Mouse (Mus musculus): ENCODE measurements around the gene Tnfsf13b.

The Tnfsf13b gene

GRCm38 (mm10) chr8:10045743-10046142, 39.5 kb downstream of the Tnfsf13b start:
- CTCF ChIA-PET = no interaction called here

- CTCF ChIA-PET = no interaction called here
Observed at GRCm38 (mm10) chr8:10049162-10049561, 42.9 kb downstream of the Tnfsf13b start.

- CTCF ChIA-PET = no interaction called here
Observed at GRCm38 (mm10) chr8:10051576-10051975, 45.3 kb downstream of the Tnfsf13b start.

DNA sequence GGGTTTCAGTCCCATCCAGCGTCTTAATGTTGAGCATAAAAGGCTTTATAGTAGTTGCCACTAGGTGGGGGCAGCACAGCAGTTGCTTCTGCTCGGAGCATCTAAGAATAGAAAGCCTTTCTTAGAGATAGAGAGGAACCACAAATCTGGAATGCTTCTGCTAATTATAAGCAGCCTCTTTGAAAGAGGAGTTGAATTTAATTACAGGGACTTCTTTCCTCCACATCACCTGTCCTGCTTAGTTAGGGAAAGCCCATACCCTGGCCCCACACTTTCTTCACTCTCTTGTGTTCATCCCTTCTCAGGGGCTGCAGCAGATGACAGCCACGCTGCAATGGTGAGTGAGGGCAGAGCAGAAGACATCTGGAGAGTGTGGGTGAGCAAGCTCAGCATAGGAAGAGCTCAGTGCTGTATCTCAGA, 47.3 kb downstream of the Tnfsf13b start:
- CTCF ChIA-PET = no interaction called here

- CTCF ChIA-PET = no interaction called here
Observed at GRCm38 (mm10) chr8:10061001-10061400, 54.7 kb downstream of the Tnfsf13b start.

DNA sequence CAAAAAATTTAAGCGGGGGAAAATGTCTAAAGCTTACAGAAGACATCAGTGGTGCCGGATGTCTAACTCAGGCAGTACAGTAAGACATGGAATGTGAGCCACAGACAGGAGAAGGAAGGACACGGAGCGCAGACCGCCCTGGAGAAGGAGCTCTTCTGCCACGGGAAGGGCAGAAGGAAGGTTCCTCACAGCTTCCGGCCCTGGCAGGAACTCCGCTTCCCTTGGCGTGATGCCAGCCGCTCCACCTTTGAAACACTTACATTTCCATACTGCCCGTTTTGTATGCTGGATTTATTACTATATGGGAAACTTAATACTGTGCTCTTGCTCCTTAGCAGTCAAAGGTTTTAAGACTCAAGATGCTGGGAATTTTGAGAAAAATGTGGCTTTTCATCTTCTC, 60.6 kb downstream of the Tnfsf13b start:
- CTCF ChIA-PET = no interaction called here

DNA sequence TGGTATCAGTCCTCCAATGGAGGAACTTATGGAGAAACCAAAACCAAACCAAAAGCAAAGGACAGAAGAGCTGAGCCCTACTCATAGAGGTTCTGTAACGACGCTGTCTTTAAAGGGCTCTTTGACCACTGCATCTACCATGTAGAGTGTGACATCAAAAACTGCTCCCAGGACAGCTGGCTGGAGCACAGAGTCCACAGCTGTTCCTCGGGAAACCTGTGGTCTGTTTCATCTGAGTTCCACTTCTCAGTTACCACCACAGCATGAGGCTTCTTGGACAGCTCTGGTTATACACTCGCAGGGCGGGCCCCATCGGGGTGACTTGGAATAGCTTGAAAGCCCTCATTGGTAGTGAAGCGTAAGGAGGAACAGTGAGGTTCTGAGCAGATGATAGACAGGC, 61.5 kb downstream of the Tnfsf13b start:
- CTCF ChIA-PET = no interaction called here

DNA sequence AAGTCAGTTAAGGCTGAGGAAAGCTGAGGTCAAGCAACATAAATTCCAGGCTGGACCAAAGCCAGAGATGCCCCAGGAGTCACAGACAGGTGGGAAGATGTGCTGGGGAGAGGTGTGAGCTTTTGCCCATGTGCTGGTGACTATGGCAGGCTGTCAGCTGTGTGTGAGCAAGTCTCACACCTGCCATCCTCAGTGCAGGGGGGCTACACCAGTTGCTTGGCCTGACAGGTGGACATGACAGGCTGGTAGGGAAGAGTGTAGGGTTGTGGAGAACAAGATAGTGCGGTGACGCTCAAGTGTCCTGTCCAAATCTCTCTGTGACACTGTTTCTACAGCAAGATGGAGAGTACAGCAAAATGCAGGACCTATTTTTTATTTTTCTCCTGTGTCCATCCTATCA, 66.1 kb downstream of the Tnfsf13b start:
- CTCF ChIA-PET = no interaction called here
